Mouse (Mus musculus) granulocyte monocyte progenitor cell, adult 5-6 weeks (primary cell): ENCODE measurements around the gene Adamts3. TPM values are rescaled to one million over a fixed set of nuclear protein-coding genes. Genes with fewer than 3 reads are reported as not detected.

Experiments used
- ATAC-seq: replicated peaks from 2 replicates; pipeline ENCODE4 v1.8.0; 2016; ENCODE audit warnings: mild to moderate bottlenecking, moderate TSS enrichment, inconsistent platforms; ENCODE audit not compliant: poor library complexity, severe bottlenecking
- total RNA-seq, 2 experiments: library from RNA; stranded (forward) in 1 of 2; stranded (reverse) in 1 of 2; fragments of 200-712, 200-1000 nt in 1 of 2; fragments of >200 nt in 1 of 2; fragmentation: Nextera tagmentation in 1 of 2; gene quantifications; 2 replicates each; pipeline ENCODE4 v1.2.3; 2014 to 2017

Gene Adamts3
- total RNA-seq (2014; fragmentation: Nextera tagmentation), result 5.5 and 6.4 TPM in 2 replicates
- 4.0 and 6.0 TPM in 2 replicates for total RNA-seq (2017)

DNA sequence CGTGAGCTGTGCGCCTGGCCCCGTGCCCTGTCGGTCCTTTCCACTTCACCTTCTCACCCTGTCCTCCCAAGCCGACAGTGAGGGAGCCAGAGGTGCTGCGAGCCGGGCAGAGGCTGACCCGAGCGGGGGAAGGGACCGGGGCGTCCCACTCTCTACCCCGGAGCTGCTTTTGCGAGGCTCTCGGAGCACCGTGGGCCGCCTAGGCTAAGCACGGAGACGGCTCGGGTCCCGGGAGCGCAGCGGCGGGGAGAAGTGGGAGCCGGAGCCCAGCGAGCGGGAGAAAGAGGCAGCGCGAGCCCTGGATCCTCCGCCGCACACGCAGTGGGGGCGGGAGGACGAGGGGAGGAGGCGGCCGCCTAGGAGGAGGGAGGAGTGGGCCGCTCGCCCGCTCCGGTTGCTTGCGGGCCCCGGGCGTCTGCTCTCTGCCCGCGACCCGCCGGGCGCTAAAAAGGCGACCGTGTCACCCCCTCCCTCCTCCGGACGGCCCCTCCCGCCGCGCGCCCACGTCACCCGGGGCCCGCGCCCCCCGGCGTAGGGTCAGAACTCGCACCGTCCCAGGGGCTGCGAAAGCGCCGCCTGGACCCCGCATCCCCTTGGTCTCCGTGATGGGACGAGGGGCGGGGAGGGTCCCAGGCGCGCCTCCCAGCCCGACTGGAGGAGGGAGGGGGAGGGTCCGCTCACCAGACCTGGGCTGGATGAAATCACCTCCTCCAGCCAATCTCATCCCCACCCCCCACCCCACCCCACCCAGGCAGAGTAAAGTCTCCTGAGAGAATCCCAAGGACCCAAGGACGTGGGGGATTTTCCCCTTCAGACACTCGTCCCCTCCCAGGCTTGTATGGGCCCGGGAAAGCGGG, at the start of gene Adamts3:
TSS of gene Adamts3 (minus strand) at position 284 of the 857 bp plus-strand sequence.
- peak; percentile 64 for ATAC-seq

DNA sequence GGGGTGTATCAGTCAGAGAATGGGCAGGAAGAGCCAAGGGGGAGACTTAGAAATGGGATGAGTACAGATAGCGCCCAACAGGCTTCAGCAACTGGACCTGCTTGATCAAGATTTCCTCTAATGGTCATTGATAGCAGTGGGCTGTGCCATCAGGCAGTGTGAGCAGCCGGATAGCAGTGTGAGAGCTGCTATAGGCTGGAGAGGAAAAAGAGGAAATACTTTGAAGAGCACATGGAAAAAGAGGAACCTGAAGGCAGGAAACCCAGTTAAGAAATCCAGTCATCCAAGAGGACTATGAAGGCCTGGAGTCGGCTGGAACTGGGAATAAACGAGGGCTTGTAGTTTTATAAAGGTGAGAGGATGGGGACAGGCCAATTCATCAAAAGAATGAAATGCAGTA, 48.4 kb upstream of the Adamts3 start:
- ATAC-seq, result peak; percentile 100

DNA sequence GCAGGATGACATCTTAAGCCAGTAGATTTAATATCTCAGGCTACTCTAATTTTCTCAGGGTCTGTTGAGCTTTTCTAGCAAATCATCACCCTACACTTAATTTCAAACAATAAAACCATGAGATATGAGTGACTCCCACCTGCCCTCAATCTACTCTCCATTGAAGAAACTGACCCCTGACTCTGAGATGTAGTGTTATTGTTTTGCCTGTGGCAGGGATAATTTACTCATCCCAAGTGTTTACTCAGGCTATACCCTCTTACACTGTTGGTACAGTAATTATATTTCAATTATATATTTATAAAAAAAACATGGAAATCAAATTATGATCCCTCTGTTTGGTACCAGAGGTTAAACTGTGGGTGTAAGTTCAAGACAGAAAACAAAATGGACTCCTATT, 29.2 kb upstream of the Adamts3 start:
- ATAC-seq, result no peak

DNA sequence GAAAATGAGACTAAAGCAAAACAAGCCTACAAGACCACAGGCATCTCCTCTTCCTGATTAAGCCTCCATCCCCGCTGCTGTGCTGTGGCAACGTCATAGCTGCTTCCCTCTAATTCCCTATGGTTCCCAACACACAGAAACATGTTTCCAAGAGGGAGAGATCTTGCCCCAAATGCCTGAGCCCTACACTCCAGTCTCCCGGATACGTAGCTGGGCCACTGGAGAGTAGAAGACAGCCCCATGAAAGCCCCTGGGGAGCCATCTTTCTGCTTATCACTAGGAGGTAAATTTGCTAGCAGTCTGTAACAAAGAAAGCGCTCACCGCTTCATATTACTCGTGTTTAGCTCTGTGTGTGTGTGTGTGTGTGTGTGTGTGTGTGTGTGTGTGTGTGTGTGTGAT, 28.8 kb upstream of the Adamts3 start:
- no peak for ATAC-seq

DNA sequence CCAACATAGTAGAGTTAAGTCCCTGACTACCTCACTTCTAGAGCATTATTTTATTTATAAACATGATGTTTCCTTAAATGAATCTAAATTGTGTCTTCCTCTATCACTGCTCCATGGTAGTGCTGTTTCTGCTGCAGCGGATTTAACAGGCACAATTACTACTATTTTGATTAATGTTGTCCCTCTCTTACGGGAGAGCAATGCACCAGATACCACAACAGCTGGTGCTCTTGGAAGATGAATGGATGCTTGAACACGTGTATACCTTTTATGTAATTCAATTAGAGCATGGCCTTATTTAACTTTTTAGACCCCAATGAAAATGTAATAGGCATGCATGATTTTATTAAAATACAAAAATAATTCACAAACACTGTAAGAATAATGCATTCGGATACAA, 28.4 kb upstream of the Adamts3 start:
- ATAC-seq, result no peak

DNA sequence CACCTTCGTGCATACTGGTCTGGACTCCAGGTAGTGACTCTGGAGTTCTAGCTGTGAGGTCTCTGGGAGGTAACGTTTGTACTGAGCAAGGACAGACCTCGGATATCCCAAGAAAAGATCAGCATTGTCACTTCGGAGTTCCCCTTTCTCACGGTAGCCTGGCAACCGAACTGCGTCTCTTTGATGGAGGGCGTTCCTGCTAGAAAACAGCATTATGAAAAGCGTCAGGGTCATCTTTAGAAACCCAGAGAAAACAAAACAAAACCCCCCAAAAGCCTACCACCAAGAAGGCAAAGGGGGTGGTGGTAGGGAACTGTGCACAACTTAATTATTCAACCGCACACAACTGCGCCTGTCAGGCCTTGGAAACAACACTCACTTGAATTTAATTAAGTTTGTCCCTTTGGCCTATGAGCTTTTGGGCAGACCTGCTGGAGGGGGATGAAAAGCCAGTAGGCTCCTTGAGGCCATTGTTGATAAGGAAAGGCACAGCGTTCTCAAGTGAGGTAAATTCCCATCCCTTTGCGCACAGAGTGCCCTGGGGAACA, 23.8 kb upstream of the Adamts3 start:
- ATAC-seq, result no peak

DNA sequence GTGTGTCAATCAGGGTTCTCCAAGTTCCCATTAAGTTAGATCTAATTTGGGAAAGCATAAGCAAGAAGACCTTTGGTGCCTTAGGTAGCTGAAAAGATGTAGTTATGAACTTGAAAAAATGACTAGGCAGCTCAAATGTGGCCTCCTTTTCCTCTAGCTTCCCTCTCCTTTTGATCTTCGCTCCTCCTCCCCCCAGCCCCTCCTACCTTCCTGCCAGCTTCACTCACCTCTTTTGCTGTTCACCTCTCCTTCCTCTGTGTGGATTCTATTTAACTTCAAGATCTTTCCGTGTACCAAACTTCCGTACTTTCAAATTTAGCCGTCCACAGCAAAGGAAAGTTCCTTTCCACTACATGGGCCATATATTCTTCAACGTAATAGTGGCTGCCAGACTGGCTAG, 17.9 kb upstream of the Adamts3 start:
- no peak for ATAC-seq

DNA sequence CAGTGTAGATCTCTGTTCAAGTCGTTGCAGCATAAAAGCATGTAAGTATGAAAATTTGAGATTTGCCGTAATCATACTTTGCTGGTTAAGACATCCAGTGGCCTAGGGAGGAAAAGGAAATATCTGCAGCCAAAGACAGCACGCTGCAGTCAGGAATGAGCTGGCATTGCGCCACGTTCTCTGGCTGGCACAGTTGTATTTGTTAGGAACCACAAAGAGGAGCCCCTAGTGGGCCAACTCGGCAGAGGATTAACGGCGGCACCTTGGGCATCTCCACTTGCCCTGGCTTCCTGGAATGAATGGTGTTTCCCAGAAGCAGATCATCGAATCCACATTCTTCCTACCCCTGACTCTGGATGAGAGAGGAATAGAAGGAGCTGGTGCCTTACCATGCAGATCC, 14.4 kb upstream of the Adamts3 start:
- peak; percentile 98 for ATAC-seq

DNA sequence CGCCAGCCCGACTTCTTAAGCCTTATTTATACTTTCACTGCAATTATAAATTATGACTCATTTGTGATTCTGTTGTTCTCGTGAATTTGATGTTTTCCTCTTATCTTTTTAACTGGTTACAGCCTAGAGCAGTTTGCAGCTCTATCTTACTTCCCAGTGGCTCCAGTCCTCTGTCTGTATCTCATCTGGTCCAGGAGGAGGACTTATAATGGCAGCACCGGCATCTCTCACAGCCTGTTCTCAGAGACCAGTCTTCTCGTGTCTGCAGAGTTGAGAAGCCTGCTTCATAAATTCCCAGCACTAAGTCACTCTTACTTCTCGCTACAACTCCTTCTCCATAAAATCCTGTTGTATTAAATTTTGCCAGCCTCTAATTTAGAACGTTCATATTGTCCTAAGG, 12.4 kb upstream of the Adamts3 start:
- ATAC-seq, result no peak

DNA sequence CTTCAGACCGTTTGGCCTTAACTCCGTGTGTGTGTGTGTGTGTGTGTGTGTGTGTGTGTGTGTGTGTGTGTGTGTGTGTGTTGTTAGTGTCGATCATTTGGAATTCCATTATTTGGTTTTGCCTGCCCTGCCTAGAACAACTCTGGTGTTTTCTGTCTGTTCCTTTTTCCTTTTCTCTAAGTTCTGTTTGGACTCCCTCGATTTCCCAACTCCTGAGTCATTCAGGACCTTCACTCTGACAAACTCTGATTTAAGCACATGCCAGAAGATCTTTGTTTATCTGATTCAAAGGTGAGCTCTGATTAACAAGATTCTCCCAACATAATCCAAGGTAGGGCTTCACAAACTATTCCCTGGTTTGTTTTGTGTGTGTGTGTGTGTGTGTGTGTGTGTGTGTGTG, 1.9 kb upstream of the Adamts3 start:
- ATAC-seq, result no peak

DNA sequence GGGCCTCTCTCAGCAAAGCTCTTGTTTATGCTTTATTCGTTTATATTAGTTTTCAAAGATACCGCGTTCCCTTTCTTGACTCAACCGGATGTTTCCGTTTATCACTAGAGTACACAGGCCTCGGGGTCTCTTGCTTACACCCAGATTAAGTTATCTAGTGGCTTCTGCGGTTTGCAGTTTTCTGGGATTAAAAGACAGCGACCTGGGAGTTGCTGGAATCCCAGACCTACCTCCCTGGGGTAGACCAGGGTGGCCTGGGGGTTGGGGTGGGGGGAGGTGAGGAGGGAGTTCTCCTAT, 722 bp upstream of the Adamts3 start:
- ATAC-seq, result no peak

DNA sequence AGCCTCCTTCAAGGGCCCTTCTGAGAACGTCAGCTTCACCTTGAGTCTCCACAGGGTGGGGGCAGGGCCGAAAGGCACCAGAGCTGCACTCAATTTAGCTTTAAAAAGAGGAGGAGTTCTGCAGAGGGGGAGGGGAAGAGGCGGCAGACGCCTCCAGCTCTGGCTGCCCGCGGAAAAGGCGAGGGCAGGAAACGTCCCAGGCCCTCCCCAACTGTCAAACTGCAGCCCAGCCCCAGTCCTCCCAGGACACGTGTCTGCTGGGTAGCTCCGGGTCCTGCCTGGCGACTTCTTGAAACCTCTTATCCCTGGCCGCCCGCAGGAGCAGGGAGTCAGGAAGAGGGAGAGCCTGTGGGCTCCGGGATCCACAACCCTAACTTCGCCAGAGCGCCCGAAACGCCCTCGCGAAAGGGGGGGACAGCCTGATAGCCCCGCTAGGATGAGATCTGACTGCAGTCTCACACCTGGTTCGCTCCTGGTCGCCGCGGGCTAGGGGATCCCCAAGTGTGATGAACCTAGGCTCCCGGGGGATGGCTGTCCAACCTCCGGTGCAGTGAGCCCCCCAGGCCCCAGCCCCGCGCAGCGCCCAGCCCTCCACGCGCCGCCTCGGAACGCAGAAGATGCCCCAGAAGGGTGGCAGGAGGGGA, 921 bp downstream of the Adamts3 start:
- ATAC-seq, result peak; percentile 74

DNA sequence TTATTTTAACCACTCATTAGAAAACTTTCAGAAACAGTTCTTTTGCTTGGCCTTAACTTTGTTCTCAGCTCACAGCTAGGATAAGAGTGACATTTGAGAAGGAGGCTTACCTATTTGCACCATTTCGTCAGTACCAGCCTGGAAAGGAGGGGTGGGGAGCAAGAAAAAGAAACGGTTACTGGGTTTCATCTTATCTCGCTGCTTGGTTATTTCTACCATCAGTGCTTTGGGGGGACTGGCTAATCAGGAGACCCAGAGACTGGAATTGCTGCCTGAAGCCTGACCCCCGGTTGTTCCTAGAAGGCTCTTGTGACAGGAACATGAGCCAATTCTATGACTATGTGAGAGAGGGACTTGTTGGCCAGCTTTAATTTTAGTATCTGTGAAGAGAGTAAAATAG, 1.7 kb downstream of the Adamts3 start:
- ATAC-seq, result no peak

DNA sequence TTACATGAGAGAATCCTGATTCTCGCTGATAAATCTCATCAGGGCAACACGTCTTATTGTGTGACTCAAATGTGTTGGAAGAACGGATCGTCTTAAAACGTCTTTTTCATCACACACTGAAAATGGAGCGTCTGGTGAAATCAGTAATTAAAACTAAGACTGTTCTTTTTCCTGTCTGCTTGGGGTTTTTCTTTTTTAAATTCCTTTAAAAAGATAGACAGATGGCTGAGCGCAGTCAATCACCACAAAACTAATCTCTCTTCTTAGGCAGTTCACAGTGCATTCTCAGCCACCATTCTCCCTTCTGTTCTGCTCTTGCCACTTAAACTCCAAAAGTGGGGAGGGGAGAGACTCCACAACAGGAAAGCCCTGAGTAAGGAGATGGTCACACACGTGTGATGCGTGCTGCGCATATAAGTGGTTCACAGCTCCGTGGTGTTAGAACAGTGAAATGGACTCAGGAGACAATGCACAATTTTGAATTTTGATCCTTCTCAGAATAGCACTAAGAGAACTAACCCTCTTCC, 4.2 kb downstream of the Adamts3 start:
- ATAC-seq, result no peak

DNA sequence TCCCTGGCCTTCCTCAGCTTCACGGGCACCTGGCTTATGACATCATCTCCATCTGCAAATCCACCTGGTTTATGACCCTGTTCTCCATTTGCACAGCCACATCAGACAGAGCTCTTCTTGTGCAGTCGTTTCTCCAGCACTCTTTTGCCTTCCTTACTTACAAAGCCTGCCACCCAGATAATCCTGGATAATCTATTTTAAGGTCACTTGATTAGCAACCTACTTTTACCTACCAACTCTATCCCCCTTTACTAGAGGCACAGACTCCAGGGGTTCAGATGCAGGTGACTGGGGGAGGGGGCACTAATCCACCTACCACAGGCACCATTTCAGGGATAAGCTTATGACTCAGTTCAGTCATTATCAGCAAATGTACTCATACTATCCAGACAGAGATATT, 10.5 kb downstream of the Adamts3 start:
- no peak for ATAC-seq

DNA sequence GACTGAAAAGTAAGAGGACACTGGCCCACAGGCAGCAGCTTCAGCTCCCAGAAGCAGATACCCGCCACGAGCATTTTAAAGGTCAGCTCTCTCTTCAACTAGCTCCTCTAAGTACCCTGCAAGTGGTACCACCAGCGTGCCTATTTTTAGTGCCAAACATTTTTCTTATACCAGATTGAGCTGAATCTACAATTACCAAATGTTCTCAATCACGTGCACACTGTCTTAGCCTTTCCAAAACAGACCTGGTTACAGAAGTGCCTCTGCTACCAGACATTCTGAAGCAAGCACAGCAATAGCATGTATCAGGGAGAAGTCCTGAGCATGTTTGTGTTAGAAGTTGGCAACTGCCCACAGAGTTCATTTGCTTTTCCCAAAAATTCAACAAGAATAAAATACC, 23.5 kb downstream of the Adamts3 start:
- no peak for ATAC-seq

DNA sequence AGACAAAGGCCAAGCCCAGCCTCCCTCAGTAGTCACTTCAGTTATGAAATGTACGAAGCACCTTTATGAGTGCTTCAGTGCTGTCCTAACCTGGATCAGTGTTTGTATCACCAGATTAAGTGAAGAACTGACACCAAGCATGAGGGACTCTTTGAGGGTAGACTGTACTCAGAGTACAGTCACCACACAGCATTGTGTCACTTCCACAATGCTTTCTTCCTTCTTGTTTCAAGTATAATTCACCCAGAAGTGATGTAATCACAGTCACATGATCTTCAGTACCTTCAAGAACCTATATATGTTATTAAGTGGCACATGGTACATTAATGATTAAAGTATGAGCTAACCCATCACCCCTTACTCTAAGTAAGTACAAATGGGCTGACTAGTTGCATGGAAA, 24.3 kb downstream of the Adamts3 start:
- peak; percentile 88 for ATAC-seq

DNA sequence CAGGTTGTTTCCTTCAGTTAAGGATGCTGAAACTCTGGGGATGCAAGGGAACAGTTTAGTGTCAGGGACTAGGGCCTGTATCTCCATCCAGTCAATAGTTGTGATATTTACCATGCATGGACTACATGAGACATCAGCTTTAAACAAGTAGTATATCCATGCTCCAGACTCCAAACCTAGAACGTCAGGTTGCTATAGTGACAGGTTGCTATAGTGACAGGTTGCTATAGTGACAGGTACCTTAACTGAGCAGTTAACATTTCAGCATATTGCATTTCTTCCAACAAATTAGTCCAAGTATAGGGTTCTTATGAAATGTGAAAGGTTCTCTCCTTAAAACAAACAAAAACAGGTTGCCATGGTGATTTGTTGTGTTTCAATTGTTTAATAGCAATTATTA, 36.6 kb downstream of the Adamts3 start:
- no peak for ATAC-seq

DNA sequence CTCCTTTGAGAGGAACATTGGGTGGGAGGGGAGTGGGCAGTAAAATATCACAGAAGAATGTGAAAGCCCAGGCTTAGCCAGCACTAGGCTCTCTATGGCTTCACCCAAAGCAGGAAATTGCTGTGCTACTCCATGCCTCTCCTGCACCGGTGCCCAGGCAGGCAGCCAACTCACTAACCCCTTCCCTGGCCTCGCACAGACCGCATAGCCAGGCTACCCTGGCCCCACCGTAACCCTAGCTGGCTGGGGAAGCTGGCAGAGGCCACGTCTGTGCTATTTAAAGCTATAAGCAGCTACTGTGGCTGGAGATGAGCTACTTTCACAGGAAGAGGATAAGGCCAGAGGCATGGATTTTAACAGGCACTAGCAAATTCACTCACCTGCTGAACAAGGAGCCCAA, 38.8 kb downstream of the Adamts3 start:
- ATAC-seq, result peak; percentile 83

DNA sequence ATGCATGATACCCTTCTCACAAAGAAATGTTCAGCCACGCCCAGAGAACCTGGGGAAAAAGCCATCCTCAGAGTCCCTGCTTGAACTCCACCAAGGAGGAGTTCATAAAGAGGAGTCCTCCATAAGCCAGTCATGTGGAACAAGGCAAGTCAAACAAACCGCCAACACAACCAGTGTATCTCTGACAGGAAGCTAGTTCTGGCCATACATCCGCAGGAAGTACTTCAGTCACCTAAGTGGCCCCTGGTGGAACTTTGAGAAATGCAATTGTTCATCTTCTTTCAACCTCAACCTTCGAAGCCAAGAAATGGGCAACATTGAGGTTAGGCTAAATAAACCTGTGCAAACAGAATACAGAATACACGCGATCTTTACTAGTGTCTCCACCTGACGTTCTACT, 39.7 kb downstream of the Adamts3 start:
- ATAC-seq, result peak; percentile 72

DNA sequence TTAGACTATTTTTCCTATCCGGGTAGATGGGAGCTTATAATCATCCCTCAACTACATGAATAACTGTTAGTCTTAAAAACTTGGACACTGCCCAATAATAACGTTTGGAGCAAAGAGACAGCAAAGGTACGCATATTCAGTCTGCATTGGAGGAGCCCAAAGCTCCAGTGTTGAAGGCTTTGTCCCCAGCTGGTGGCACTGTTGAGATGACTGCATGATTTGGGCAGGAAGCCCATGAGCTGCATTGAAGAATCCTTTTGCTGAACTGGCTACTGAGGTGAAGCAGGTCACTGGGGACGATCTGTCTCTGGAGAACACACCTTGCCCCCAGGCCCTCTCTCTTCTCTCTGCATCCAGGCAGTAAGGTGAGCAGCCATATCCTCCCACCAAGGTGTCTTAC, 43.5 kb downstream of the Adamts3 start:
- ATAC-seq, result 0 out of 2 replicates have a peak, but pooled peaks have one; percentile 23
